Mouse (Mus musculus) ES-E14 (cell line): Measurements from ENCODE around the gene Iqgap2.

Experiments
- MAFK ChIP-seq: IDR thresholded peaks from 2 replicates; pipeline ENCODE4 v1.6.1; 2014; ENCODE audit warnings: mild to moderate bottlenecking, low read depth, low read length, inconsistent platforms; ENCODE audit not compliant: insufficient read depth
- ZNF384 ChIP-seq: IDR thresholded peaks from 2 replicates; pipeline ENCODE4 v1.6.1; 2012; ENCODE audit warnings: low read depth, low read length, inconsistent platforms

DNA sequence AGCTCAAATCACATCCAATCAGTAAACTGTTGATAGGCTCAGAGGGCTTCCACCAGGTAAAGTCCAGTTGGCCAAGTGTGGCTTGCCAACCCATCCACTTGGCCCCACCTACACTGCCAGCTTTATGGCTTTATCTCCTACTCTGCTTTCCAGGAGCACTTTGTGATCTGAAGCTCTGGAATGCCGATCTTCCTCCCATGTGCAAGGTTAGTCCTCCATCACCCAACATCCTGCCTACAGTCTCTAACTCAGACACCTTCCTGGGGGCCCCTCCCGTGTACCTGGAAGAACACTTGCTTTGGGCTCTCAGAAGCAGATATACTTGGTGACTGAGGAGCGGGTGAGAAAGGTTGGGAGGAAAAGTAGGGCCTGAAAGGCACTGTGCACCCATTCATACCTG, 300.1 kb downstream of the Iqgap2 start:
- TF ChIP-seq ZNF384 (no peak), MAFK (no peak)
